Mouse (Mus musculus) c-Kit-negative CD71-positive TER-119-positive erythroid progenitor cells, embryonic 14.5 days (primary cell): ENCODE measurements around the gene Mettl17.
"Not testable (repeated sequence)": the region's sequence is repeated elsewhere in the genome, so short reads cannot be mapped to it uniquely, and the experiment has no call there.

Experiments used
- DNase-seq: peaks from one replicate; pipeline ENCODE4 v3.0.0-alpha.2; 2013; ENCODE audit warnings: low read depth, low spot score

The Mettl17 gene

GRCm38 (mm10) chr14:51896539-51897170, 12.0 kb downstream of the Mettl17 start:
- DNase-seq, result no peak

GRCm38 (mm10) chr14:51899351-51899750, 14.7 kb downstream of the Mettl17 start:
- no peak for DNase-seq

- DNase-seq, result no peak
Observed at GRCm38 (mm10) chr14:51902806-51903710, 18.4 kb downstream of the Mettl17 start.

GRCm38 (mm10) chr14:51903782-51904181, 19.1 kb downstream of the Mettl17 start:
- no peak for DNase-seq

GRCm38 (mm10) chr14:51904706-51905105, 20.1 kb downstream of the Mettl17 start:
- DNase-seq, result no peak

GRCm38 (mm10) chr14:51906102-51906501, 21.5 kb downstream of the Mettl17 start:
- no peak for DNase-seq

- DNase-seq, result no peak
Observed at GRCm38 (mm10) chr14:51911301-51911700, 26.7 kb downstream of the Mettl17 start.

GRCm38 (mm10) chr14:51912391-51913061, 27.9 kb downstream of the Mettl17 start:
- no peak for DNase-seq

- DNase-seq, result no peak
Observed at GRCm38 (mm10) chr14:51913062-51913959, 28.7 kb downstream of the Mettl17 start.

GRCm38 (mm10) chr14:51913960-51914762, 29.5 kb downstream of the Mettl17 start, which contains the start of gene Ndrg2:
TSS of gene Ndrg2 (minus strand) at chr14:51914158.
- DNase-seq, result no peak

GRCm38 (mm10) chr14:51915030-51915429, 30.4 kb downstream of the Mettl17 start:
- no peak for DNase-seq

GRCm38 (mm10) chr14:51916539-51916938, 31.9 kb downstream of the Mettl17 start:
- no peak for DNase-seq

- DNase-seq, result no peak
Observed at GRCm38 (mm10) chr14:51918125-51918524, 33.5 kb downstream of the Mettl17 start, which contains the start of gene Tppp2. TSS of gene Tppp2 (plus strand) at chr14:51918425.

GRCm38 (mm10) chr14:51918966-51919365, 34.3 kb downstream of the Mettl17 start:
- no peak for DNase-seq

GRCm38 (mm10) chr14:51921759-51922570, 37.3 kb downstream of the Mettl17 start:
- no peak for DNase-seq

GRCm38 (mm10) chr14:51922571-51922865, 37.9 kb downstream of the Mettl17 start, which contains the start of gene Rnase13:
TSS of gene Rnase13 (minus strand) at chr14:51922773.
- DNase-seq, result no peak

- no peak for DNase-seq
Observed at GRCm38 (mm10) chr14:51922910-51923309, 38.3 kb downstream of the Mettl17 start.

- DNase-seq, result no peak
Observed at GRCm38 (mm10) chr14:51923492-51923891, 38.9 kb downstream of the Mettl17 start.

- not testable (repeated sequence) for DNase-seq
Observed at GRCm38 (mm10) chr14:51926930-51927329, 42.3 kb downstream of the Mettl17 start.
